Mouse (Mus musculus): ENCODE measurements around the gene Clrn3. TPM values are rescaled to one million over a fixed set of nuclear protein-coding genes. Genes with fewer than 3 reads are reported as not detected.
"Not testable (repeated sequence)": the region's sequence is repeated elsewhere in the genome, so short reads cannot be mapped to it uniquely, and the experiment has no call there.

The Clrn3 gene
- not detected for total RNA-seq (2021)

- intact Hi-C loops (cut with DNase I) = no loop called here
- no peak for DNase-seq
These were observed at the start of gene Clrn3 for GRCm38 (mm10) chr7:135528515-135528914. TSS of gene Clrn3 (minus strand) at chr7:135528654.

GRCm38 (mm10) chr7:135576329-135576728 lies 47.9 kb upstream of the Clrn3 start:
- intact Hi-C loops (cut with DNase I) = no loop called here

GRCm38 (mm10) chr7:135575319-135576069 lies 47.0 kb upstream of the Clrn3 start:
- DNase-seq; intact Hi-C loops (cut with DNase I): not testable (repeated sequence)

More at GRCm38 (mm10) chr7:135576329-135576728, 47.9 kb upstream of the Clrn3 start:
- DNase-seq = no peak

GRCm38 (mm10) chr7:135571951-135572559 lies 43.6 kb upstream of the Clrn3 start:
- intact Hi-C loops (cut with DNase I) = no loop called here
- peak; percentile 20 for DNase-seq

- intact Hi-C loops (cut with DNase I) = no loop called here
- peak; percentile 49 for DNase-seq
These were observed 42.9 kb upstream of the Clrn3 start for GRCm38 (mm10) chr7:135571392-135571791.

DNA sequence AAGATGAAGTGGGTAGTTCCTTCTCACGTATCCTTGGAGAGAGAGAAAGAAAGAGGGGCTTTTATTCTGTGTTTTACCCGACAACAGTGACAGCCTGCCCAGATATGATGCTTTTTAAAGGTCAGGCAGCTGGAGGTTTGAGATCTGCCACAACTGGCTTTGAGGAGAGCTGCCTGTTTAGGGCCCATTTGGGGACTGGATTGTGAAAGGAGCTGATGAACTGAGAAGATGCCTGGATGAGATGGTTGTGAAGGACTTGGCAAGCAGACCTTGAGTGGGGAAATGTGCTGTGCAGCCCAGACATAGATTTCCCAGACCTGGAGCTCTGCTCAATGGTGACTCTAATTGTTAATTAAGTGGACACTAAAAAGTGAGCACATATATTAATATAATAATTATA lies 40.1 kb upstream of the Clrn3 start:
- intact Hi-C loops (cut with DNase I) = no loop called here
- DNase-seq = no peak

DNA sequence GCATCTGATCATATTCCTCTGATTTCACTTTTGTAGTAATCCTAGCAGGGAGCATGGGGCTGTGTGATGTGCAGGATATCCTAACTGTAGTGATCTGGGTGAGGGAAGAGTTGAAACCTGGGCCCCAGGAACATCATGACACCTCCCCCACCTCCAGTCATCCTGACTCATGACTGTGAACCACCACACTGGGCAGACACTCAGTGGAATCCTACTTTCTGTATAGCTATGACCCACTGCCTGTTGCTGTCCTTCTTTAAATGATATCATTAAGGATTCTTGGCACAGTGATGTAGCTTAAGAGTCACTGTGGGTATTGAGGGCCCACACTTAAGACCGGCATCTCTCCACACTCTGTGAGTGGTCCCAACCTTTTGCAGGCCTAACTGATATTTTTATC lies 39.1 kb upstream of the Clrn3 start:
- intact Hi-C loops (cut with DNase I) = no loop called here
- no peak for DNase-seq

GRCm38 (mm10) chr7:135566013-135566412 lies 37.6 kb upstream of the Clrn3 start:
- no peak for DNase-seq
- intact Hi-C loops (cut with DNase I) = no loop called here

- intact Hi-C loops (cut with DNase I) = no loop called here
- no peak for DNase-seq
These were observed 35.6 kb upstream of the Clrn3 start for GRCm38 (mm10) chr7:135564022-135564421.

DNA sequence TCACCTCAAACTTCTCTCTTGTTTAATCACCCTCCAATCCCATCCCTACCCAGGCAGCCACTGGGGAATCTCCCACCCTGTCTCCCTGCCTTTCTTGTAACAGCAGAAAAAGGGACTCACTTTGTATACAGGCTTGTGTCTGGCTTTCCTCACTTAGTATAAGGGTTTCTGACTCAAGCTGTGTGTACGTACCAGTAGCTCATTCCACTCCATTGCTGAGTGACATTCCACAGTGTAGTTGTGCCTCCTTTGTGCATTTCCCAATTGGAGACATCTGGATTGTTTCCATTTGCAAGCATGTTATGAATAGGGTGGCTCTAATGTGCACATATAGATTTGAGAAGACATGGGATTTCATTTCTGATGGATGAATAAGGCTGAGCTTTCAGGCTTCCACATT lies 31.8 kb upstream of the Clrn3 start:
- DNase-seq = no peak
- intact Hi-C loops (cut with DNase I) = no loop called here

- intact Hi-C loops (cut with DNase I) = no loop called here
- no peak for DNase-seq
These were observed 28.4 kb upstream of the Clrn3 start for GRCm38 (mm10) chr7:135556663-135557402.

DNA sequence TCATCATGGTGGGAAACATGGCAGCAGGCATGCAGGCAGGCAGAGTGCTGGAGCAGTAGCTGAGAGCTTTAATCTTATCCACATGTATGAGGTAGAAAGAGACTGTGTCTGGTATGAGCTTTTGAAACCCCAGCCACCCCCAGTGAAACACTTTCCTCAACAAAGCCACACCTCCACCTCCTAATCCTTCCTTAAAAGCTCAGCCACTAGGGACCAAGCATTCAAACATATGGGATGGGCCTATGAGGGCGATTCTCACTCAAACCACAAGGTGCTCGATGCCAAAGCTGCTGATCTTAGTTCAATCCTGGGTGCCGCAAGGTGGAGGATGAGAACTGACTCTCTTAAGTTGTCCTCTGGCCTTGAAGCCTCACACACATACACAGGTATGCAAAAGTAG lies 25.1 kb upstream of the Clrn3 start:
- intact Hi-C loops (cut with DNase I) = no loop called here
- DNase-seq = no peak

DNA sequence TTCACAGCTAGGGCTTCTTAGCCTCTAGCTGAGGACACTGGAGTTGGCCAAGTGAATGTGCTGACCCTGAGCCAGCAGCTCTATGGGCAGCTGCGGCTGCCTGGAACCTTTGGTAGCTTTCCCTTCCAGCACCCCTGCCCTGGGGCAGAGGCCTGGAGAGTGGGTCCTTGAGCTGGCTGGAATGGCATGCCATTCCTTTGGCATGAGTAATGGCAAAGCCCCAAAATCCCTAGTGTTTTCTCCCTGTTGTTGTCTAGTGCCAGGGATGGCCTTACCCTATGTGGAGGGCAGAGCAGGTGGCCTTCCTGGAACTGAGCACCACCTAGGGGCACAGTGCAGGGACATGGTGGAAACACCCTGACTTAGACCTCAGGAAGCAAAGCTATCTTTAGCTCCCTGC lies 23.1 kb upstream of the Clrn3 start:
- DNase-seq = no peak
- intact Hi-C loops (cut with DNase I) = no loop called here

- intact Hi-C loops (cut with DNase I) = no loop called here
These were observed 20.0 kb upstream of the Clrn3 start for GRCm38 (mm10) chr7:135548434-135548833.

DNA sequence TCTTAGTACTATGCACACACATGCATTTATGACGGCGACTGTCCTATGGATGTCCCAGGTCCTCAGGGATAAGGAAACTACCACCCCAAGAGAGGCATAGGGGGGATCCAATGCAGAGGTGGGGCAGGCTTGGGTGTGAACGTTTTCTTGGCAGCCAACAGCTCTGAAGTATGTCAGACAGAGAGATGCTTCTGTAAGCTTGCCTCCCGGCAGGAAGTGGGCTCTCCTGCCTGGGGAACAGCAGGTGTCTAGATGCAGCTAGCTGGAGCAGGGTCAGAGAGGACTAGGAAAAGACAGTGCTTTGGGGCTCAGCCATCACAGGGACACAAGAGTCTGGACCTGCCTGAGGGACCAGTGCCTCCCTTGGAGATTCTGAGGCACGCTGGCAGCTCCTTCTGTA lies 18.1 kb upstream of the Clrn3 start:
- intact Hi-C loops (cut with DNase I) = no loop called here
- DNase-seq = no peak

More at GRCm38 (mm10) chr7:135548434-135548833, 20.0 kb upstream of the Clrn3 start:
- DNase-seq = no peak

DNA sequence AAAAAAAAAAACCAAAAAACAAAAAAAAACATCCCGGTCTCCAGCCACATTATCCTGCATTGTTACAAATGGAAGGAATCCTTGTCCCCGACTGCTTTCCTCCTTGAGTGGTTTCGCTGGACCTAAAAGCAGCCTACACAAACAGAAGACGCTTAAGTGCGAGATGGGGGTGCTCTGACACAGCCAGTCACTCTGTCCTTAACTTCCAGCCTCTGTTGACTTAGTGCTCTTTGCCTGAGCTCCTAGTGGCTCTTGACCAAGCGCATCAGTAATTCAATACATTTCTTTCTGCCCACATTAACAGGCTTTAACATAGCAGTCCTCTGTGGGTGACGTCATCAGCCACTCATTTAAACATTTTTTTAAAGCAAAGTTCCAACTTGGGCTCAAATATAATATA lies 17.5 kb upstream of the Clrn3 start:
- intact Hi-C loops (cut with DNase I) = no loop called here
- no peak for DNase-seq

GRCm38 (mm10) chr7:135544321-135544720 lies 15.9 kb upstream of the Clrn3 start:
- intact Hi-C loops (cut with DNase I) = no loop called here
- DNase-seq = no peak

- intact Hi-C loops (cut with DNase I) = no loop called here
These were observed 14.6 kb upstream of the Clrn3 start for GRCm38 (mm10) chr7:135543033-135543432.

DNA sequence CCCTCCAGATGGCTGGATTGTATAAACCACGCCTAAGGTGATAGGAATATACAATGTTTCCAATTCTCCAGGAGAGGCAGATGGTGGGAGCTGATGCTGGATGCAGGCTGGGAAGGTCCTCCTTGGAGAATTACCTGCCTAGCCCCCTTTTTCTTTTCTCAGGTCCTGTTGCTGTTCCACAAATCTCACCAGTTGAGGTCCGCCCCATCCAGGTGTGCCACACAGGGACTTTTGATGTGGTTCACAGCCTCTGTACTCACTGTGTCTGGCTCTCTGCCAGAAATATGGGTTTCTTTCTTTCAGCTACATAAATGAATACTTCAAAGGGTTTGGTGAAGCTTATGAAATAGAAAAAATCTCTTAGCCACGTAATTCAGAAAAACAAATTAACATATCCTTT lies 13.8 kb upstream of the Clrn3 start:
- DNase-seq = no peak
- intact Hi-C loops (cut with DNase I) = no loop called here

More at GRCm38 (mm10) chr7:135543033-135543432, 14.6 kb upstream of the Clrn3 start:
- no peak for DNase-seq

GRCm38 (mm10) chr7:135539429-135539828 lies 11.0 kb upstream of the Clrn3 start:
- intact Hi-C loops (cut with DNase I) = no loop called here

GRCm38 (mm10) chr7:135537948-135538741 lies 9.7 kb upstream of the Clrn3 start:
- intact Hi-C loops (cut with DNase I) = loop anchor here (2.0 kb wide), 1 partner anchor 95 kb away; no protein-coding TSS in a partner anchor

More at GRCm38 (mm10) chr7:135539429-135539828, 11.0 kb upstream of the Clrn3 start:
- no peak for DNase-seq

More at GRCm38 (mm10) chr7:135537948-135538741, 9.7 kb upstream of the Clrn3 start:
- DNase-seq = peak; percentile 38
